Mouse (Mus musculus): ENCODE results near the gene Olfr1380. TPM values are rescaled to one million over a fixed set of nuclear protein-coding genes. Genes with fewer than 3 reads are reported as not detected.
"Not testable (repeated sequence)": the region's sequence is repeated elsewhere in the genome, so short reads cannot be mapped to it uniquely, and the experiment has no call there.

Olfr1380 gene
- not detected for total RNA-seq (2021)
- long read RNA-seq, experiment 1, result 0 reads
- long read RNA-seq, experiment 2, result 0 reads

DNA sequence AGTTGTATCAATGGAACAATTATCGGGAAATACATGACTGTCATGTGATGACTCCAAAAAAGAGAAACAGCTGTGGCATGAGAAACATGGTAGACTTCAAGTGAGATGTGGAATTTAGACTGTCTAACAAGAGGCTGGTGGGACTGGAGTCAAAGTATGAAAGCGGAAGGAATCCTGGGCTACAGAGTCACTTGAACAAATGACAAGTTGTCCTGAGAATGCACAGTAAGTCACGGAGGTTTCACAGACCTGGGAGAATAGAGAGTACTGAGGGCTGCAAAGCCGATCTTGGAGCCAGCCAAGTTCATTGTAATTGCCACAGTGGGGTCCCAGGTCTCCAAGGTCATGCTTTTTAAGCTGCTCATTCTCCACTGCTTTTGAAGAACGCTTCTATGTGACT, at the start of gene Olfr1380:
TSS of gene Olfr1380 (plus strand) at position 301 of the 400 bp plus-strand sequence.
- intact Hi-C loops (cut with DNase I; ENCODE audit: low total_unique reads); DNase-seq: not testable (repeated sequence)

GRCm38 (mm10) chr11:49518086-49518485, 38.6 kb upstream of the Olfr1380 start:
- intact Hi-C loops (cut with DNase I; ENCODE audit: low total_unique reads), result no loop called here
- DNase-seq, result no peak

- intact Hi-C loops (cut with DNase I; ENCODE audit: low total_unique reads), result no loop called here
- DNase-seq, result no peak
Measured at GRCm38 (mm10) chr11:49519348-49519747, 37.3 kb upstream of the Olfr1380 start, which contains the start of gene Olfr1383. Gene Olfr1383, plus strand, starts transcription at chr11:49519648.

DNA sequence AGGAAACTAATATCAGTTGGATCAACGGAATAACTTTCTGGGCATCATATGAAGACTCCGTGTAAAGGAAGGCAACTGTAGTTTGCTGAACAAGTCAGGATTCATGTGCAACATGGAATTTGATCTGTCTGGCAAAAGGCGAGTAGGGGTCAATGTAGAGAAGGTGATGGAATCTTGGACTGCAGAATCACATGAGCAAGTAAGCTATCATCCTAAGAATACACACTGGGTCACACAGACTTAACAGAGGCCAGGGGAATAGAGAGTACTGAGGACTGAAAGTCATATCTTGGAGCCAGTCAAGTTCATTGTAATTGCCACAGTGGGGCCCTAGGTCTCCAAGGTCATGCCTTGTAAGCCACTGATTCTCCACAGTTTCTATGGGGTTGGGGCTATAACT, 28.7 kb upstream of the Olfr1380 start, which contains the start of gene Olfr1382:
TSS of gene Olfr1382 (plus strand) at position 301 of the 400 bp plus-strand sequence.
- intact Hi-C loops (cut with DNase I; ENCODE audit: low total_unique reads), result no loop called here

DNA sequence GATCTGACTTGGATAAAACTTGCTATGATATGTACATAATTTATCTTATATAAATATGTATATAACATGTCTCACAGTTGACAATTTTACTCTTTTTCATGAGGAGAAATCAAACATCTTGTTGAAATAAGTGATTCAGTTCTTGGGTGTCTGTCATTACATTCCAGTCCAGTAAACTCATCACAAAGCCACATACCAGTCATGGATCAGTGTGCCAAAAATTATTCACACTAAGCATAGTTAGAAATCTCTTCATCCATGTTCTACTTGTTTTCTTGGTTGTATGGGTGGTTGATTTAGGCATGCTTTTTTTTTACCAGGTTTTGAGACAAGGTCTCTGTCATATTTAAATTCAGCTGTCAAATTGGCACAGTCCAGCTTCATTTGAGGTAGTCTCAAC, 23.9 kb upstream of the Olfr1380 start:
- DNase-seq, result no peak
- intact Hi-C loops (cut with DNase I; ENCODE audit: low total_unique reads), result no loop called here

More for the DNA sequence above, 28.7 kb upstream of the Olfr1380 start, which contains the start of gene Olfr1382:
- DNase-seq, result no peak

GRCm38 (mm10) chr11:49536631-49537030, 20.0 kb upstream of the Olfr1380 start:
- intact Hi-C loops (cut with DNase I; ENCODE audit: low total_unique reads); DNase-seq: not testable (repeated sequence)

DNA sequence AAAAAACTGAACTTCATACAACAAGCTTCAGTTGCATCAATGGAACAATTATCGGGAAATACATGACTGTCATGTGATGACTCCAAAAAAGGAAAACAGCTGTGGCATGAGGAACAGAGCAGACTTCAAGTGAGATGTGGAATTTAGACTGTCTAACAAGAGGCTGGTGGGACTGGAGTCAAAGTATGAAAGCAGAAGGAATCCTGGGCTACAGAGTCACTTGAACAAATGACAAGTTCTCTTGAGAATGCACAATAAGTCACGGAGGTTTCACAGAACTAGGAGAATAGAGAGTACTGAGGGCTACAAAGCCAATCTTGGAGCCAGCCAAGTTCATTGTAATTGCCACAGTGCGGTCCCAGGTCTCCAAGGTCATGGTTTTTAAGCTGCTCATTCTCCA, 13.5 kb upstream of the Olfr1380 start, which contains the start of gene Olfr1381:
TSS of gene Olfr1381 (plus strand) at position 301 of the 400 bp plus-strand sequence.
- intact Hi-C loops (cut with DNase I; ENCODE audit: low total_unique reads); DNase-seq: not testable (repeated sequence)

DNA sequence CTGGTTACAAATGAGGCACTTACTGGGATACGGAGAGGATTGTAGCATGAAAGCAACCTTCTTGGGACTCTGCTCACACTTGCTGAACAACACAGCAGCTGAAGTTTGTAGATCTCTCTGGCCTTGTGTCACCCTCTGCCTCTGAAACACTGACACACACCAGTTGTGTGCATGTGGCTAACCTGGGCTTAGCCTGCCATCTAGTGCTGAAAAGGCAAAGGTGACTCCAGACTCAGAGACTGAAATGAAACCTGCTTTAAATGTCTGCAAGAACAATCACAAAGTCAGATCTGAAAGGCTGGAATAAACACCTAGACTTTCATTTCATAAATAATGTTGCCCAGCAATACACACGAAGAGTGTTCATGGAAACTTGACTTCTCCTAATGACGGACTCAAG, 2.6 kb upstream of the Olfr1380 start:
- DNase-seq; intact Hi-C loops (cut with DNase I; ENCODE audit: low total_unique reads): not testable (repeated sequence)

DNA sequence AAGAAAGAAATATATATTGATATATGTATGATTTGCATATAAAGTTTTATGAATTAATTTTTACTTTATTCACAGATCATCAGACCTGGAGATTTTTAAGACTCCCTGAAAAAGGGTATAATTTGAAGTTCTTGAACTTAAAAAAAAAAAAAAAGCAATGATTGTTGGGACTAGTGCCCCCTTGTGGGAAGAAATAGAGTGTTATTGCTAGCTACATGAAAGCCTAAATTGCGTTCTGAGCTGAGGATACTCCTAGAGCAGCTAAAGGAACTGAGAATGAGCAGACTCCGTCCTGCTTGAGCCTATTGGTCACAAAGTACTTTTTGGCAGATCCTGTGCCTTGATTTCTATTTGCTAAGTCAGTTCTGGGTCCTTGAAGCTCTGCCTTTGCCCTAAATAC, 18.4 kb downstream of the Olfr1380 start:
- intact Hi-C loops (cut with DNase I; ENCODE audit: low total_unique reads); DNase-seq: not testable (repeated sequence)

DNA sequence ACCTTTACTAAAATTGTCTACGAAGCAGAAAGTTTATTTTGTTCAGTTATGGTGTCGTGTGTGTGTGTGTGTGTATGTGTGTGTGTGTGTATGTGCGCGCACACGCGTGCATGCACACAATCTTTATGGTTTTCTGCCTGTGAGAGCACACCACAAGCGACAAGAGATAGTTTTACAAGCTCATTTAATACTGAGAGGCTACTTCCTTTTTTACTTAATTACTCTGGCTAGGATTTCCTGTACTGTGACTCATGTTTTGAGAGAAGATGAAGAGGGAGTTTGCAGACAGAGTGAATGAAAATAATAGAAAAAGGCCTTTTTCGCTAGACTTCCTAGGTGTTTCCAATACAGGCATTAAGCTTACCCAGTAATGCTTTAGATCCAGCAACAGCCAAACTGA, 23.8 kb downstream of the Olfr1380 start:
- intact Hi-C loops (cut with DNase I; ENCODE audit: low total_unique reads); DNase-seq: not testable (repeated sequence)

GRCm38 (mm10) chr11:49590213-49590612, 33.5 kb downstream of the Olfr1380 start:
- intact Hi-C loops (cut with DNase I; ENCODE audit: low total_unique reads), result no loop called here
- DNase-seq, result no peak

DNA sequence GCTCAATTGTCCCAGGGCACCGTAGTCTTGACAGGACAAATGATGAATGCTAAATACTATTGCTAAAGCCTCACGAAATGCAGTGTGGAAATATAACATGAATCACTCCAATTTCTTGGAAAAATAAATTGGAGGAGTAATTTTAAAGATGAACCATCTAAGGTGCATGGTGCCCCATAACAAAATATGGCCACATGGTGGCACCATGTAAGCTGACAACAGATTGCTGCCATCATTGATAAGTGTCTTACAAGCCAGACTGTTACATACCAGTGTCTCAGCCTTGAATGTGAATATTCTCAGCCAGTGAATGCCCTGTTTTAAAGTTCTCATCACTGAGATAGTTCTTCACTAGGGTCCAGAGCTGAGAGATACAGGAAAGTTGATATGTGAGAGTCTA, 40.5 kb downstream of the Olfr1380 start:
- DNase-seq, result not testable (repeated sequence)

GRCm38 (mm10) chr11:49608306-49608705, 51.6 kb downstream of the Olfr1380 start:
- DNase-seq; intact Hi-C loops (cut with DNase I; ENCODE audit: low total_unique reads): not testable (repeated sequence)

More for the DNA sequence above, 40.5 kb downstream of the Olfr1380 start:
- intact Hi-C loops (cut with DNase I; ENCODE audit: low total_unique reads), result not testable (repeated sequence)

- intact Hi-C loops (cut with DNase I; ENCODE audit: low total_unique reads); DNase-seq: not testable (repeated sequence)
Measured at GRCm38 (mm10) chr11:49608938-49609867, 52.5 kb downstream of the Olfr1380 start, which contains the start of gene Flt4. Gene Flt4, plus strand, starts transcription at chr11:49609263.

GRCm38 (mm10) chr11:49609868-49610824, 53.5 kb downstream of the Olfr1380 start:
- intact Hi-C loops (cut with DNase I; ENCODE audit: low total_unique reads); DNase-seq: not testable (repeated sequence)

DNA sequence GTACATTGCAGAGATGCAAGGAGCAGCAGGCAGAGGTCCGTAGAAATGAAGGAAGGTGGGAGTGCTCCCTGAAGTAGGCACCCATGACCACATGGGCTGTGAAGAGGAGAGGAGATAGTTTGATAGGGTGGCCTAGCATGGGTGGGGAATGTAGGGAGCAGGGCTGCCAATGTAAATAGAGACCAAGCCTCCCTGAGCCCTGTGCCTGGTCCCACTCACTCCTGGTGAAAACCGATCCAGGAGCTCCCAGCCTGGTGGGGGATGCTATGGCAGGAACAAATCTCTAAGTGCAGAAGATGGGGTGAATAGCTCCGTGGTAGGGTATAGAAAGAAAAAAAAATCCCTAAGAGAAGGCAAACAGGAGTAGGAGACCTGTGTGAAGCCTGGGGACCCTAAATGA, 54.7 kb downstream of the Olfr1380 start:
- DNase-seq; intact Hi-C loops (cut with DNase I; ENCODE audit: low total_unique reads): not testable (repeated sequence)

GRCm38 (mm10) chr11:49612154-49612553, 55.5 kb downstream of the Olfr1380 start:
- intact Hi-C loops (cut with DNase I; ENCODE audit: low total_unique reads), result no loop called here

DNA sequence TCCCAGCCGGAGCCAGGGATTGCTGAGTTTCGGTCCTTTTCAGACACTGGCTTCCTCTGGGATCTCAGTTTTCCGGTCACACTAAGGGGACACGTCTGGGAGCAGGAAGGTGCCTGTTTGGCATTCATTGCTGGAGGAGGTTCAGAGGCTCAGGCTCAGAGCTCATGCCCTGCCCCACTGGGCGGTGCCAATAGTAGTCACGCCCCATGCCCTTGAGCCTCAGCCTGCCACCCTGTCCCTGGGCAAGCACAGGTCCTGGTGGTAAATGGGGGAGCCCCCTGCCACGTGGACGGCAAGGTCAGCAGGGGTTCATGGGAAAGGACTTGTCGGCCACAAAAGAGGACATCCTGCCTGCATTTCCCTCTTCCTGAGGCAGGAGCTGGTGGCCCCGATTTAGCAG, 56.7 kb downstream of the Olfr1380 start:
- DNase-seq, result no peak
- intact Hi-C loops (cut with DNase I; ENCODE audit: low total_unique reads), result no loop called here

More at GRCm38 (mm10) chr11:49612154-49612553, 55.5 kb downstream of the Olfr1380 start:
- no peak for DNase-seq

All from gastrocnemius, postnatal 14 days (tissue).